Mouse (Mus musculus) adrenal gland (tissue): ENCODE measurements around the gene Odf2.

ENCODE experiments used
- microRNA-seq, 2 experiments: library from miRNA; unstranded; fragments of <30 nt; microRNA quantifications; one replicate each; pipeline ENCODE4; 2019

Odf2 gene

Small RNA genes within 50 kb of the gene (microRNA-seq; reads per million reads assigned to microRNA genes)
- 0 reads per million in 2 experiments for gene Mir219a-2
- 0 reads per million in 2 experiments for gene Mir219b
